Mouse (Mus musculus): ENCODE measurements around the gene Psma6.

- no peak for TF ChIP-seq CTCF (IDR thresholded peaks at IDR 0.05; ENCODE audit: low read depth)
- TF ChIP-seq EP300 (optimal IDR thresholded peaks at IDR 0.05): no peak
Measured at GRCm38 (mm10) chr12:55446746-55447395, 62.8 kb downstream of the Psma6 start.

All from stomach, postnatal 0 days (tissue).